8 mouse cellular contexts compared by ENCODE assay signal in genomic region chr13:55714501-55715166, GRCm38 (mm10). TPM values are rescaled to one million over a fixed set of nuclear protein-coding genes. Genes with fewer than 3 reads are reported as not detected.
DNase-seq lines count a peak whose midpoint lies in the region; ATAC-seq and TF ChIP-seq lines count a peak whose summit lies in the region.

Gene Txndc15, plus strand, starts transcription at chr13:55714650.

- H3K9me3 ChIP-seq in E14TG2a.4 (ENCODE audit: low read length), result no peaks in the 10 kb centered on the region
- H3K9me3 ChIP-seq in forebrain, embryonic 13.5 days (replicated peaks), result no peaks in the 10 kb centered on the region
- no peaks in the 10 kb centered on the region for H3K9me3 ChIP-seq in heart, postnatal 0 days (replicated peaks; ENCODE audit: control insufficient read depth, low read length)
- no peaks in the 10 kb centered on the region for H3K9me3 ChIP-seq in liver, embryonic 14.5 days (ENCODE audit: control insufficient read depth, low read length)
- H3K9me3 ChIP-seq in stomach, embryonic 15.5 days, result no peaks in the 10 kb centered on the region

- WGBS in forebrain, embryonic 13.5 days, result under 1% methylated on average over 63 of the region's 63 CpGs
- whole genome bisulfite sequencing in heart, postnatal 0 days, result under 1% methylated on average over 62 of the region's 63 CpGs
- whole genome bisulfite sequencing in liver, embryonic 14.5 days (ENCODE audit: insufficient replicate concordance), result under 1% methylated on average over 62 of the region's 63 CpGs
- under 1% methylated on average over 63 of the region's 63 CpGs for WGBS in stomach, embryonic 15.5 days

- no peak for TF ChIP-seq CTCF in E14TG2a.4 (conservative IDR thresholded peaks at IDR 0.05; ENCODE audit: low read length)
- no peak for TF ChIP-seq CTCF in heart, postnatal 0 days (IDR thresholded peaks at IDR 0.05; ENCODE audit: low read depth)
- no peak for TF ChIP-seq CTCF in liver, embryonic 14.5 days (IDR thresholded peaks at IDR 0.05; ENCODE audit: low read depth)

- H3K27ac ChIP-seq in forebrain, embryonic 13.5 days, result peak within 1 kb of the TSS; percentile 94
- peak within 1 kb of the TSS; percentile 90 for H3K27ac ChIP-seq in heart, postnatal 0 days (ENCODE audit: low read depth)
- peak within 1 kb of the TSS; percentile 48; the same call in 1 of the 2 replicates for H3K27ac ChIP-seq in liver, embryonic 14.5 days
- H3K27ac ChIP-seq in stomach, embryonic 15.5 days, result peak within 1 kb of the TSS; percentile 85

- peaks cover 4% of the 10 kb centered on the region; the same call in 1 of the 2 replicates for H3K36me3 ChIP-seq in E14TG2a.4 (ENCODE audit: insufficient read depth, low read length)
- H3K36me3 ChIP-seq in forebrain, embryonic 13.5 days (ENCODE audit: poor library complexity, severe bottlenecking), result peaks cover 22% of the 10 kb centered on the region
- H3K36me3 ChIP-seq in heart, postnatal 0 days (replicated peaks; ENCODE audit: control insufficient read depth, insufficient read depth, low read length), result peaks cover 11% of the 10 kb centered on the region
- H3K36me3 ChIP-seq in liver, embryonic 14.5 days (replicated peaks; ENCODE audit: control insufficient read depth, insufficient read depth, low read depth), result no peaks in the 10 kb centered on the region
- H3K36me3 ChIP-seq in stomach, embryonic 15.5 days, result peaks cover 1% of the 10 kb centered on the region

- H3K4me1 ChIP-seq in E14TG2a.4 (replicated peaks; ENCODE audit: low read depth, low read length), result peaks cover 28% of the 10 kb centered on the region
- H3K4me1 ChIP-seq in forebrain, embryonic 13.5 days, result peaks cover 24% of the 10 kb centered on the region
- peaks cover 6% of the 10 kb centered on the region; the same call in 1 of the 2 replicates for H3K4me1 ChIP-seq in heart, postnatal 0 days (ENCODE audit: control insufficient read depth, insufficient read depth)
- H3K4me1 ChIP-seq in liver, embryonic 14.5 days (replicated peaks; ENCODE audit: control insufficient read depth in 2 of 2, insufficient read depth in 2 of 2, low read length in 1 of 2), result peaks cover 6 to 9% of the 10 kb centered on the region in 2 experiments; a peak in 1 of 4 replicates
- H3K4me1 ChIP-seq in stomach, embryonic 15.5 days, result peaks cover 4% of the 10 kb centered on the region; the same call in 1 of the 2 replicates

- peak within 1 kb of the TSS; percentile 76 for H3K4me2 ChIP-seq in forebrain, embryonic 13.5 days
- peak within 1 kb of the TSS; percentile 69 for H3K4me2 ChIP-seq in heart, postnatal 0 days (ENCODE audit: low read depth, low read length)
- peak within 1 kb of the TSS; percentile 67 for H3K4me2 ChIP-seq in liver, embryonic 14.5 days (ENCODE audit: low read depth)
- H3K4me2 ChIP-seq in stomach, embryonic 15.5 days, result peak within 1 kb of the TSS; percentile 54

- peak within 1 kb of the TSS; percentile 95 for H3K9ac ChIP-seq in forebrain, embryonic 13.5 days
- H3K9ac ChIP-seq in heart, postnatal 0 days (replicated peaks; ENCODE audit: low read depth, low read length), result peak within 1 kb of the TSS; percentile 95
- peak within 1 kb of the TSS; percentile 95 for H3K9ac ChIP-seq in liver, embryonic 14.5 days (replicated peaks)
- peak within 1 kb of the TSS; percentile 95 for H3K9ac ChIP-seq in stomach, embryonic 15.5 days

- H3K4me3 ChIP-seq in E14TG2a.4 (replicated peaks; ENCODE audit: low read length), result peak within 1 kb of the TSS; percentile 92
- peak within 1 kb of the TSS; percentile 88 for H3K4me3 ChIP-seq in forebrain, embryonic 13.5 days
- peak within 1 kb of the TSS; percentile 92 for H3K4me3 ChIP-seq in heart, postnatal 0 days (ENCODE audit: low read depth, low read length)
- H3K4me3 ChIP-seq in liver, embryonic 14.5 days (ENCODE audit: insufficient read depth in 1 of 2, low read depth in 2 of 2, low read length in 2 of 2), result peak within 1 kb of the TSS; percentile 84 to 95
- H3K4me3 ChIP-seq in stomach, embryonic 15.5 days (replicated peaks), result peak within 1 kb of the TSS; percentile 95

- H3K27me3 ChIP-seq in E14TG2a.4 (ENCODE audit: insufficient read depth, low read length), result no peaks in the 10 kb centered on the region
- H3K27me3 ChIP-seq in forebrain, embryonic 13.5 days, result no peaks in the 10 kb centered on the region
- no peaks in the 10 kb centered on the region for H3K27me3 ChIP-seq in heart, postnatal 0 days (ENCODE audit: control insufficient read depth, insufficient read depth, low read length)
- H3K27me3 ChIP-seq in liver, embryonic 14.5 days (ENCODE audit: control insufficient read depth, insufficient read depth, low read length), result no peaks in the 10 kb centered on the region
- H3K27me3 ChIP-seq in stomach, embryonic 15.5 days (replicated peaks), result no peaks in the 10 kb centered on the region

- TF ChIP-seq EP300 in heart, postnatal 0 days (IDR thresholded peaks at IDR 0.05; ENCODE audit: low read depth), result no peak
- TF ChIP-seq EP300 in liver, embryonic 14.5 days (IDR thresholded peaks at IDR 0.05; ENCODE audit: low read depth), result no peak

- peak; percentile 86 for ATAC-seq in cerebellum, adult (ENCODE audit: insufficient number of reproducible peaks, low FRiP score, low TSS enrichment)
- peak; percentile 96 for ATAC-seq in forebrain, embryonic 13.5 days
- peak; percentile 95 for ATAC-seq in heart, postnatal 0 days (ENCODE audit: insufficient read depth, low read depth)
- peak; percentile 94 for ATAC-seq in liver, embryonic 14.5 days (ENCODE audit: insufficient read depth)
- peak; percentile 90 for ATAC-seq in stomach, embryonic 15.5 days (ENCODE audit: insufficient read depth, low FRiP score, low read depth)

- DNase-seq in heart, postnatal 0 days (ENCODE audit: low spot score), result peak; percentile 68
- peak; percentile 86 to 92 for DNase-seq in kidney, postnatal 36 days
- DNase-seq in liver, embryonic 14.5 days (ENCODE audit: low read depth in 3 of 3, low spot score in 3 of 3), result peak; percentile 55 to 69 (median 64)
- peak; percentile 89 for DNase-seq in neural tube, embryonic 10.5 days (ENCODE audit: extremely low spot score, low spot score)

RNA-seq across cellular contexts. Expression of gene Txndc15, which starts in this region (rescaled TPM):
- 98.2 and 108 TPM in 2 replicates for polyA plus RNA-seq in forebrain, embryonic 13.5 days (2015; fragmentation: Nextera tagmentation; extraction: Ambion mirVana)
- 49.1 and 69.1 TPM in 2 replicates for total RNA-seq in heart, postnatal 0 days (2014; rRNA removed; ENCODE audit: low replicate concordance)
- 65.0 and 65.8 TPM in 2 replicates for polyA plus RNA-seq in heart, postnatal 0 days (2015; fragmentation: Nextera tagmentation; extraction: Ambion mirVana)
- polyA plus RNA-seq in liver, embryonic 14.5 days (2012; rRNA removed), result 8.8 and 10.4 TPM in 2 replicates
- polyA plus RNA-seq in liver, embryonic 14.5 days (2014; fragmentation: Nextera tagmentation; extraction: Ambion mirVana), result 26.7 and 28.5 TPM in 2 replicates
- 77.0 and 77.6 TPM in 2 replicates for polyA plus RNA-seq in stomach, embryonic 15.5 days (2015; fragmentation: Nextera tagmentation; extraction: Ambion mirVana)

Comparison
In these comparisons a context has a peak if more than half of its experiments do, and no peak if none do; other contexts are left out.
1. Peak in every context shown above with its lines: DNase-seq, ATAC-seq, H3K4me3 ChIP-seq and H3K27ac ChIP-seq.